Mouse (Mus musculus): ENCODE measurements around the gene Pum1. TPM values are rescaled to one million over a fixed set of nuclear protein-coding genes. Genes with fewer than 3 reads are reported as not detected.

The Pum1 gene
- polyA plus RNA-seq, 2 experiments from 2014 or later = 59.1 to 64.8 TPM

GRCm38 (mm10) chr4:130828851-130829673 is 165.9 kb downstream of the Pum1 start:
- ATAC-seq = no peak

Other genes with a start within 250 kb of the Pum1 start
- gene Nkain1, start 89.1 kb upstream of the Pum1 start, polyA plus RNA-seq (2017; shearing (Covaris generic)) = not detected
- 1 to 10 TPM; 1.0 to 1.5 TPM for gene Sdc3, start 129.2 kb downstream of the Pum1 start, polyA plus RNA-seq (2017; shearing (Covaris generic))
- 1,000 to 10,000 TPM; 1,545 to 2,139 TPM for gene Laptm5, start 249.8 kb downstream of the Pum1 start, polyA plus RNA-seq (2017; shearing (Covaris generic))

Measured in activated CD4-positive, CD25-positive, alpha-beta regulatory T cell, adult 4 months (primary cell).